16 mouse cellular contexts compared by ENCODE assay signal in the genomic region with DNA sequence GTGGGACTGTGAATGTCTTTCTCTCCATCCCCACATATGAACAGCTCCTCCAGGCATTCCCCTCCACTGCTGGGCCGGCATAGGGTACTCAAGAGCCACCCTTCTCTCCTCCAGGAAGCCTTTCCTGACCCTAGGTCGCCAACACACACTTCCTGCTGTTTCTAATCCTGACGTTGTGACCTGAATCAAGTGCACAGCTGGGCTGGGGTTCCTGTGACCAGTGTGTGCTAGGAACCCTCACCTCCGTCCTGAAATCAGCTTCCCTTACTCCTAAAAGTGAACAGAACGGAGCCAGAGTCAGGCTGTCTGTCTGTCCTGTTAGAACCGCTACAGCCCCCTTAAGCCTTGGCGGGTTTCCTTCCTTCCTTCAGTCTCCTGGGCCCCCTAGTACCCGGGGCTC. TPM values are rescaled to one million over a fixed set of nuclear protein-coding genes. Genes with fewer than 3 reads are reported as not detected.
DNase-seq lines count a peak whose midpoint lies in the region; ATAC-seq and TF ChIP-seq lines count a peak whose summit lies in the region.
"Had no signal": no experiment of that assay in that cellular context is flagged by ENCODE, and none has a peak within 500 bp of the region (broad histone marks: within the 10 kb centered on the region; RNA-seq: fewer than 3 reads in every experiment).

No protein-coding gene starts in this region.

- 12% methylated on average over 8 of the region's 8 CpGs for WGBS in kidney, embryonic 16.5 days
- 55% methylated on average over 8 of the region's 8 CpGs for WGBS in kidney, adult 2 months
- WGBS in heart, embryonic 12.5 days = 25% methylated on average over 8 of the region's 8 CpGs
- WGBS in limb, embryonic 11.5 days = 13% methylated on average over 8 of the region's 8 CpGs

- H3K9me3 ChIP-seq in kidney, embryonic 16.5 days (ENCODE audit: low read length) = no peaks in the 10 kb centered on the region
- H3K9me3 ChIP-seq in heart, embryonic 12.5 days (replicated peaks) = no peaks in the 10 kb centered on the region
- no peaks in the 10 kb centered on the region for H3K9me3 ChIP-seq in limb, embryonic 11.5 days (ENCODE audit: control insufficient read depth, low read length)
- H3K9me3 ChIP-seq: intestine, embryonic 15.5 days; liver, embryonic 12.5 days; neural tube, embryonic 13.5 days had no signal

- TF ChIP-seq POLR2A in kidney, adult 2 months (IDR thresholded peaks at IDR 0.05; ENCODE audit: low read depth, low read length) = no peak

- no peak overlapping the region for H3K4me3 ChIP-seq in kidney, embryonic 16.5 days (ENCODE audit: low read length)
- no peak overlapping the region for H3K4me3 ChIP-seq in kidney, adult 2 months (ENCODE audit: insufficient read depth, low read depth, low read length)
- no peak overlapping the region for H3K4me3 ChIP-seq in heart, embryonic 12.5 days
- H3K4me3 ChIP-seq in limb, embryonic 11.5 days (ENCODE audit: low read depth, low read length) = no peak overlapping the region
- H3K4me3 ChIP-seq: erythroblast, embryonic 14.5 days; intestine, embryonic 15.5 days; liver, embryonic 12.5 days; neural tube, embryonic 13.5 days had no signal

- peaks cover 12% of the 10 kb centered on the region for H3K27me3 ChIP-seq in kidney, embryonic 16.5 days (ENCODE audit: insufficient read depth, low read length)
- H3K27me3 ChIP-seq in kidney, adult 2 months (replicated peaks; ENCODE audit: control insufficient read depth, insufficient read depth, low read length) = no peaks in the 10 kb centered on the region
- H3K27me3 ChIP-seq in heart, embryonic 12.5 days (replicated peaks) = no peaks in the 10 kb centered on the region
- H3K27me3 ChIP-seq in limb, embryonic 11.5 days (ENCODE audit: control insufficient read depth, insufficient read depth, low read length) = no peaks in the 10 kb centered on the region

- 0 out of 2 replicates have a peak overlapping the region, but pooled peaks have one; percentile 11 for H3K4me2 ChIP-seq in kidney, embryonic 16.5 days (replicated peaks; ENCODE audit: low read depth, low read length)
- peak overlapping the region; percentile 84 for H3K4me2 ChIP-seq in heart, embryonic 12.5 days
- no peak overlapping the region for H3K4me2 ChIP-seq in limb, embryonic 11.5 days (ENCODE audit: low read depth, severe bottlenecking)
- H3K4me2 ChIP-seq: intestine, embryonic 15.5 days; liver, embryonic 12.5 days; neural tube, embryonic 13.5 days had no signal

- H3K27ac ChIP-seq in kidney, embryonic 16.5 days (ENCODE audit: low read length) = peak overlapping the region; percentile 1; the same call in 1 of the 2 replicates
- H3K27ac ChIP-seq in kidney, adult 2 months (ENCODE audit: insufficient read depth, low read depth, low read length) = no peak overlapping the region
- H3K27ac ChIP-seq in heart, embryonic 12.5 days (ENCODE audit: poor library complexity, severe bottlenecking) = peak overlapping the region; percentile 100
- H3K27ac ChIP-seq in limb, embryonic 11.5 days (replicated peaks; ENCODE audit: low read depth, low read length) = 0 out of 2 replicates have a peak overlapping the region, but pooled peaks have one; percentile 45
- H3K27ac ChIP-seq: liver, embryonic 12.5 days; neural tube, embryonic 13.5 days had no signal

- no peak for TF ChIP-seq CTCF in kidney, adult 2 months (conservative IDR thresholded peaks at IDR 0.05; ENCODE audit: insufficient read depth, insufficient read length, low read depth, low read length)

- no peaks in the 10 kb centered on the region for H3K36me3 ChIP-seq in kidney, embryonic 16.5 days (ENCODE audit: insufficient read depth, low read length)
- no peaks in the 10 kb centered on the region for H3K36me3 ChIP-seq in kidney, adult 2 months (ENCODE audit: control insufficient read depth, insufficient read depth, low read length)
- no peaks in the 10 kb centered on the region; the same call in 1 of the 2 replicates for H3K36me3 ChIP-seq in heart, embryonic 12.5 days
- no peaks in the 10 kb centered on the region for H3K36me3 ChIP-seq in limb, embryonic 11.5 days (ENCODE audit: control insufficient read depth, insufficient read depth, low read length)
- H3K36me3 ChIP-seq: intestine, embryonic 15.5 days; liver, embryonic 12.5 days; neural tube, embryonic 13.5 days had no signal

- H3K4me1 ChIP-seq in kidney, embryonic 16.5 days (ENCODE audit: insufficient read depth, low read length) = peaks cover 94% of the 10 kb centered on the region
- peaks cover 9% of the 10 kb centered on the region; the same call in 1 of the 2 replicates for H3K4me1 ChIP-seq in kidney, adult 2 months (ENCODE audit: control insufficient read depth, insufficient read depth, low read length)
- H3K4me1 ChIP-seq in heart, embryonic 12.5 days (replicated peaks) = peaks cover 100% of the 10 kb centered on the region
- peaks cover 77% of the 10 kb centered on the region for H3K4me1 ChIP-seq in limb, embryonic 11.5 days (ENCODE audit: control insufficient read depth, insufficient read depth, low read length)

- no peak for ATAC-seq in kidney, embryonic 16.5 days (ENCODE audit: low FRiP score, low TSS enrichment)
- ATAC-seq in heart, embryonic 12.5 days (ENCODE audit: insufficient number of reproducible peaks, low FRiP score) = no peak
- no peak for ATAC-seq in limb, embryonic 11.5 days (ENCODE audit: insufficient number of reproducible peaks, low FRiP score, low TSS enrichment, low read depth)
- ATAC-seq: forebrain, embryonic 16.5 days; intestine, embryonic 15.5 days; liver, embryonic 12.5 days had no signal

- peak; percentile 27 for DNase-seq in cerebellum, adult 8-10 months
- no peak for DNase-seq in cerebellum, adult 11 months
- DNase-seq in kidney, adult 2 months = no peak
- DNase-seq in limb, embryonic 11.5 days (ENCODE audit: low spot score) = peak; percentile 34
- no peak for DNase-seq in urinary bladder, postnatal 14 days (ENCODE audit: low spot score)
- no peak for DNase-seq in liver
- DNase-seq: adrenal gland, postnatal 36 days; embryo, embryonic 11 days; thymus, postnatal 4 days had no signal

- peak overlapping the region; percentile 14; the same call in 1 of the 2 replicates for H3K9ac ChIP-seq in kidney, embryonic 16.5 days (replicated peaks; ENCODE audit: low read length)
- peak overlapping the region; percentile 70 for H3K9ac ChIP-seq in heart, embryonic 12.5 days
- H3K9ac ChIP-seq in limb, embryonic 11.5 days (ENCODE audit: low read length) = 0 out of 2 replicates have a peak overlapping the region, but pooled peaks have one; percentile 5
- H3K9ac ChIP-seq: intestine, embryonic 15.5 days; liver, embryonic 12.5 days; neural tube, embryonic 13.5 days had no signal

RNA-seq across cellular contexts. Expression of gene Unc5b, which starts 7.6 kb away (rescaled TPM):
- 10.4 and 10.5 TPM in 2 replicates for polyA plus RNA-seq in kidney, embryonic 16.5 days (2015; fragmentation: Nextera tagmentation; extraction: Ambion mirVana)
- 6.1 and 6.2 TPM in 2 replicates for polyA plus RNA-seq in kidney, adult 2 months (2012; rRNA removed)
- 18.4 and 18.7 TPM in 2 replicates for polyA plus RNA-seq in heart, embryonic 12.5 days (2016; fragmentation: Nextera tagmentation; extraction: Ambion mirVana)
- polyA plus RNA-seq in limb, embryonic 11.5 days (2014; fragmentation: Nextera tagmentation; extraction: Ambion mirVana) = 10.2 and 10.6 TPM in 2 replicates
- polyA plus RNA-seq: erythroblast, embryonic 14.5 days had no signal

Comparison
In these comparisons a context has a peak if more than half of its experiments do, and no peak if none do; other contexts are left out.
1. DNase-seq: peak in cerebellum, adult 8-10 months (single experiment) and limb, embryonic 11.5 days (single experiment); none in cerebellum, adult 11 months (single experiment), kidney, adult 2 months (single experiment), urinary bladder, postnatal 14 days (single experiment) and liver (single experiment).
2. H3K9ac ChIP-seq: peak in every context shown above with its lines; median percentile 70 in heart, embryonic 12.5 days; 14 in kidney, embryonic 16.5 days; 5 in limb, embryonic 11.5 days.